Mouse (Mus musculus) CH12.LX (cell line): Measurements from ENCODE around the gene Csf1. TPM values are rescaled to one million over a fixed set of nuclear protein-coding genes. Genes with fewer than 3 reads are reported as not detected.

Experiments
- DNase-seq: peaks from one replicate; pipeline ENCODE4 v3.0.0-alpha.2; 2013; ENCODE audit errors: extremely low read depth
- H3K27ac ChIP-seq: 2 replicates; pipeline ENCODE4 v1.5.1; 2012; ENCODE audit warnings: low read depth, mild to moderate bottlenecking, control low read depth, moderate library complexity; ENCODE audit not compliant: insufficient read depth
- H3K27me3 ChIP-seq: replicated peaks from 2 replicates; pipeline ENCODE3; 2012; ENCODE audit warnings: inconsistent platforms
- H3K36me3 ChIP-seq, 2 experiments: replicated peaks in 1 of 2; 2 replicates each; pipeline versions ENCODE3 to v1.6.1; 2012; ENCODE audit warnings: inconsistent platforms in 1 of 2, low read length in 1 of 2, mild to moderate bottlenecking in 1 of 2, mixed read lengths in 1 of 2, moderate library complexity in 1 of 2; ENCODE audit not compliant: control insufficient read depth in 1 of 2, insufficient read depth in 1 of 2
- H3K4me1 ChIP-seq, 2 experiments: 2 replicates each; pipeline ENCODE4 v1.6.1; 2012; ENCODE audit warnings: inconsistent platforms in 1 of 2, moderate library complexity in 1 of 2; ENCODE audit not compliant: insufficient read depth in 2 of 2, control insufficient read depth in 1 of 2
- H3K4me2 ChIP-seq: 2 replicates; pipeline ENCODE4 v1.6.1; 2012; ENCODE audit warnings: low read depth, mild to moderate bottlenecking, control low read depth; ENCODE audit not compliant: poor library complexity, insufficient read depth, severe bottlenecking
- H3K4me3 ChIP-seq, 3 experiments: fragments of 150-350 bp in 1 of 3; sonication (generic) in 1 of 3; replicated peaks in 1 of 3; 2 replicates each; pipeline versions ENCODE3 to v1.5.1; 2011 to 2012; ENCODE audit warnings: low read depth in 2 of 3, low read length in 2 of 3, mild to moderate bottlenecking in 2 of 3, moderate library complexity in 2 of 3, control low read depth in 1 of 3, improper control_type of control experiment in 1 of 3, inconsistent platforms in 1 of 3, mixed read lengths in 1 of 3; ENCODE audit not compliant: poor library complexity in 1 of 3
- H3K79me2 ChIP-seq: replicated peaks from 2 replicates; pipeline ENCODE4 v1.6.1; 2012; ENCODE audit warnings: mild to moderate bottlenecking, moderate library complexity; ENCODE audit not compliant: control insufficient read depth, poor library complexity, insufficient read depth, severe bottlenecking; ENCODE audit errors: extremely low read depth
- H3K9ac ChIP-seq: 2 replicates; pipeline ENCODE4 v1.6.1; 2012; ENCODE audit warnings: low read depth, mild to moderate bottlenecking, control low read depth, moderate library complexity; ENCODE audit not compliant: insufficient read depth
- H3K9me3 ChIP-seq: replicated peaks from 2 replicates; pipeline ENCODE3; 2012; ENCODE audit warnings: low read length, inconsistent platforms, mixed read lengths
- BHLHE40 ChIP-seq: IDR thresholded peaks from 2 replicates; pipeline ENCODE4 v1.6.1; 2011; ENCODE audit warnings: mild to moderate bottlenecking, low read depth, low read length, improper control_type of control experiment
- CHD2 ChIP-seq: IDR thresholded peaks from 2 replicates; pipeline ENCODE4 v1.6.1; 2011; ENCODE audit warnings: low read length, improper control_type of control experiment
- CTCF ChIP-seq, 2 experiments: IDR thresholded peaks in 1 of 2; conservative IDR thresholded peaks in 1 of 2; 2 replicates each; pipeline ENCODE4 v1.5.1; 2011 to 2012; ENCODE audit warnings: low read depth in 2 of 2, low read length in 2 of 2, improper control_type of control experiment in 1 of 2, inconsistent platforms in 1 of 2, mild to moderate bottlenecking in 1 of 2, moderate library complexity in 1 of 2
- E2F4 ChIP-seq: IDR thresholded peaks from 2 replicates; pipeline ENCODE4 v1.6.1; 2011; ENCODE audit warnings: low read depth, low read length, improper control_type of control experiment; ENCODE audit not compliant: insufficient replicate concordance
- ELF1 ChIP-seq: IDR thresholded peaks from 2 replicates; pipeline ENCODE4 v1.6.1; 2014; ENCODE audit warnings: low read depth, mild to moderate bottlenecking, inconsistent platforms, low read length, improper control_type of control experiment
- EP300 ChIP-seq: IDR thresholded peaks from 2 replicates; pipeline ENCODE4 v1.6.1; 2011; ENCODE audit warnings: low read length, improper control_type of control experiment
- ETS1 ChIP-seq: conservative IDR thresholded peaks from 2 replicates; pipeline ENCODE4 v1.6.1; 2012; ENCODE audit warnings: low read depth, mild to moderate bottlenecking, inconsistent platforms, low read length, improper control_type of control experiment, moderate library complexity
- HCFC1 ChIP-seq: IDR thresholded peaks from 2 replicates; pipeline ENCODE4 v1.6.1; 2012; ENCODE audit warnings: low read depth, mild to moderate bottlenecking, inconsistent platforms, low read length, improper control_type of control experiment
- IRF4 ChIP-seq: IDR thresholded peaks from 2 replicates; pipeline ENCODE4 v1.6.1; 2014; ENCODE audit warnings: low read depth, mild to moderate bottlenecking, inconsistent platforms, low read length, improper control_type of control experiment
- JUN ChIP-seq: IDR thresholded peaks from 2 replicates; pipeline ENCODE4 v1.6.1; 2011; ENCODE audit warnings: low read depth, mild to moderate bottlenecking, low read length, improper control_type of control experiment, moderate library complexity; ENCODE audit not compliant: insufficient read depth
- JUND ChIP-seq: conservative IDR thresholded peaks from 2 replicates; pipeline ENCODE4 v1.6.1; 2011; ENCODE audit warnings: low read depth, low read length, improper control_type of control experiment
- MAZ ChIP-seq: IDR thresholded peaks from 2 replicates; pipeline ENCODE4 v1.6.1; 2012; ENCODE audit warnings: low read depth, mild to moderate bottlenecking, inconsistent platforms, low read length, improper control_type of control experiment, moderate library complexity
- NRF1 ChIP-seq: IDR thresholded peaks from 2 replicates; pipeline ENCODE4 v1.6.1; 2014; ENCODE audit warnings: low read depth, mild to moderate bottlenecking, inconsistent platforms, low read length, improper control_type of control experiment, moderate library complexity
- POLR2A ChIP-seq: IDR thresholded peaks from 2 replicates; pipeline ENCODE4 v1.6.1; 2011; ENCODE audit warnings: low read depth, mild to moderate bottlenecking, improper control_type of control experiment, low read length
- RAD21 ChIP-seq: IDR thresholded peaks from 2 replicates; pipeline ENCODE4 v1.6.1; 2011; ENCODE audit warnings: low read depth, mild to moderate bottlenecking, low read length, improper control_type of control experiment, moderate library complexity
- SMC3 ChIP-seq: IDR thresholded peaks from 2 replicates; pipeline ENCODE4 v1.6.1; 2011; ENCODE audit warnings: low read depth, low read length, improper control_type of control experiment
- TCF12 ChIP-seq: IDR thresholded peaks from 2 replicates; pipeline ENCODE4 v1.6.1; 2014; ENCODE audit warnings: low read depth, mild to moderate bottlenecking, inconsistent platforms, low read length, improper control_type of control experiment
- ZKSCAN1 ChIP-seq: IDR thresholded peaks from 2 replicates; pipeline ENCODE4 v1.6.1; 2012; ENCODE audit warnings: low read depth, inconsistent platforms, low read length, improper control_type of control experiment, borderline replicate concordance
- ZMIZ1 ChIP-seq: IDR thresholded peaks from 2 replicates; pipeline ENCODE4 v1.6.1; 2012; ENCODE audit warnings: low read depth, mild to moderate bottlenecking, inconsistent platforms, low read length, improper control_type of control experiment
- dilution Hi-C: fragments of 300-500 bp; cut with MboI; formaldehyde crosslinking; loops from 2 replicates; pipeline ENCODE4 v1.14.3; 2020; ENCODE audit warnings: low sequenced_read_pairs; ENCODE audit not compliant: extremely low pct_unique_long_range_greater_than_20kb, extremely low pct_ligation_motif_present
- in situ Hi-C: fragments of 300-500 bp; cut with MboI; formaldehyde crosslinking; loops from 3 replicates; pipeline ENCODE4 v1.14.3; 2019; ENCODE audit warnings: low sequenced_read_pairs, low pct_ligation_motif_present, low pct_unique_long_range_greater_than_20kb, mixed read lengths
- polyA plus RNA-seq: library from polyadenylated mRNA; unstranded; fragments of >175 nt; gene quantifications from 2 replicates; pipeline ENCODE4 v1.2.1, GENCODE M21; 2012; ENCODE audit warnings: low read depth; ENCODE audit not compliant: insufficient read length
- total RNA-seq, 2 experiments: library from RNA; depleted of rRNA; stranded (reverse); fragments of 300-350 nt in 1 of 2; fragments of >200 nt in 1 of 2; gene quantifications; 2 replicates each; pipeline ENCODE4 v1.2.3; 2012 to 2014

Csf1 gene
- total and polyA plus RNA-seq, 3 experiments = 2.5 to 17.4 (median 2.9) TPM

GRCm38 (mm10) chr3:107761446-107761845 lies 1.2 kb upstream of the Csf1 start:
- no peak overlapping the region for H3K4me3 ChIP-seq
- no peak overlapping the region for H3K9ac ChIP-seq
- H3K79me2 ChIP-seq = no peaks in the 10 kb centered on the region
- H3K4me2 ChIP-seq = no peak overlapping the region
- no peaks in the 10 kb centered on the region for H3K9me3 ChIP-seq
- H3K27ac ChIP-seq = no peak overlapping the region
- dilution Hi-C loops = no loop called here
- in situ Hi-C loops = no loop called here
- TF ChIP-seq IRF4 (peak; percentile 30; the same call in 1 of the 2 replicates), POLR2A (no peak), MAZ (no peak), EP300 (peak; percentile 46; the same call in 1 of the 2 replicates), JUND (peak; percentile 42; the same call in 1 of the 2 replicates), E2F4 (no peak), JUN (no peak), BHLHE40 (0 out of 2 replicates have a peak, but pooled peaks have one; percentile 15), RAD21 (no peak)
- peak; percentile 40 for DNase-seq
- H3K27me3 ChIP-seq = peaks cover 11% of the 10 kb centered on the region
- H3K36me3 ChIP-seq = peaks cover 0 to 13% of the 10 kb centered on the region in 2 experiments
- H3K4me1 ChIP-seq = peaks cover 9 to 39% of the 10 kb centered on the region in 2 experiments; a peak in 3 of 4 replicates

- Histone ChIP-seq H3K36me3 (peaks cover 0 to 20% of the 10 kb centered on the region in 2 experiments), H3K27ac (no peak overlapping the region), H3K9me3 (no peaks in the 10 kb centered on the region), H3K9ac (no peak overlapping the region), H3K4me1 (peaks cover 9 to 42% of the 10 kb centered on the region in 2 experiments; a peak in 3 of 4 replicates), H3K27me3 (peaks cover 11% of the 10 kb centered on the region)
- TF ChIP-seq SMC3 (no peak), NRF1 (no peak), ZMIZ1 (peak; percentile 11; the same call in 1 of the 2 replicates), CHD2 (no peak), RAD21 (no peak)
- TF ChIP-seq, all 38 proteins: peak for 1
- DNase-seq = no peak
- H3K4me2 ChIP-seq = peak overlapping the region; percentile 94
- in situ Hi-C loops = no loop called here
- H3K79me2 ChIP-seq = no peaks in the 10 kb centered on the region
- dilution Hi-C loops = no loop called here
- H3K4me3 ChIP-seq = no peak overlapping the region
These were observed 502 bp upstream of the Csf1 start for GRCm38 (mm10) chr3:107760771-107761170.

- dilution Hi-C loops = no loop called here
- peaks cover 9% of the 10 kb centered on the region for H3K27me3 ChIP-seq
- H3K4me1 ChIP-seq = peaks cover 9 to 53% of the 10 kb centered on the region in 2 experiments; a peak in 3 of 4 replicates
- DNase-seq = no peak
- in situ Hi-C loops = loop anchor here (5.0 to 10.0 kb wide), 2 partner anchors 54 to 84 kb away; no protein-coding TSS in a partner anchor
- H3K9me3 ChIP-seq = no peaks in the 10 kb centered on the region
- H3K27ac ChIP-seq = no peak overlapping the region
- peak overlapping the region; percentile 94; the same call in 1 of the 2 replicates for H3K4me2 ChIP-seq
- H3K79me2 ChIP-seq = no peaks in the 10 kb centered on the region
- peak overlapping the region; percentile 67 to 79 (median 67) for H3K4me3 ChIP-seq
- peaks cover 0 to 41% of the 10 kb centered on the region in 2 experiments for H3K36me3 ChIP-seq
- TF ChIP-seq CHD2 = no peak
- no peak for TF ChIP-seq JUND
- TF ChIP-seq HCFC1 = no peak
- TF ChIP-seq ZKSCAN1 = no peak
- TF ChIP-seq ETS1 = no peak
- TF ChIP-seq ZMIZ1 = no peak
- no peak for TF ChIP-seq EP300
- TF ChIP-seq TCF12 = no peak
- no peak for TF ChIP-seq ELF1
- TF ChIP-seq SMC3 = no peak
- no peak for TF ChIP-seq CTCF (conservative IDR thresholded peaks at IDR 0.05 in 1 of 2, IDR thresholded peaks at IDR 0.05 in 1 of 2; ENCODE audit: low read depth in 2 of 2, low read length in 2 of 2)
- no peak overlapping the region for H3K9ac ChIP-seq
These were observed 1.6 kb downstream of the Csf1 start for GRCm38 (mm10) chr3:107758638-107759037.
